Mouse (Mus musculus): ENCODE results near the gene Ppip5k2.

DNA sequence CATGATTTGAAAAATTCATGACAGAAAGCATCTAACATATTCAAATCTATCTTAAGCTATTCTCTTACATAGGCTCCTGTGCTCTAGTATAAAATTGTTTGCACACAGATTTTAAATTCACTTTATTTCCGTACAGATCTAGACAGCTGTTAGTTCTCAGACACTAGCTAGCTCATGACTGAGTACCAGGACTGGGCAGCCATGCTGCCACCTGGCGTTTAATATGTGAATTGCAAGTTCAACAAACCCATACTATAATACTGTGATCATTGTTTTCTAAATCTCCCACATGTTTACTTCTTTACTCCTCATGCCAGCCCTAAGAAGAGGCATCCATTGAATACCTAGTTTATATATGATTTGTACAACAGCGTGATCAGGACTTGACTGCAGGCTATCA is 81.5 kb downstream of the Ppip5k2 start:
- TF ChIP-seq CTCF (IDR thresholded peaks at IDR 0.05; ENCODE audit: low read depth) (peak; percentile 70), EP300 (IDR thresholded peaks at IDR 0.05; ENCODE audit: low read depth) (no peak)
